Mouse (Mus musculus) left cerebral cortex, postnatal 36 days (tissue): ENCODE measurements around the gene Ttc32. TPM values are rescaled to one million over a fixed set of nuclear protein-coding genes. Genes with fewer than 3 reads are reported as not detected.

Experiments used
- DNase-seq, 2 experiments: peaks; one replicate each; pipeline ENCODE4 v3.0.0; 2021 to 2022; ENCODE audit warnings: low spot score in 2 of 2, mixed read lengths in 1 of 2
- intact Hi-C: fragments of 180-260 bp; cut with DNase I; formaldehyde crosslinking; loops from one replicate; pipeline ENCODE4 v1.15.1; 2025
- total RNA-seq, 2 experiments: library from RNA; stranded (reverse); gene quantifications; 2 replicates each; pipeline ENCODE4 v1.2.3; 2021

Gene Ttc32
- total RNA-seq, 2 experiments from 2014 or later, result 4.7 to 5.0 TPM

- intact Hi-C loops, result no loop called here
- no peak for DNase-seq
Measured at GRCm38 (mm10) chr12:9042316-9042715, 12.5 kb downstream of the Ttc32 start.

GRCm38 (mm10) chr12:9042759-9043158 is 13.0 kb downstream of the Ttc32 start:
- intact Hi-C loops, result no loop called here
- no peak for DNase-seq

GRCm38 (mm10) chr12:9044666-9045065 is 14.9 kb downstream of the Ttc32 start:
- intact Hi-C loops, result no loop called here
- DNase-seq, result no peak

- intact Hi-C loops, result no loop called here
- DNase-seq, result no peak
Measured at GRCm38 (mm10) chr12:9046674-9047073, 16.9 kb downstream of the Ttc32 start.

GRCm38 (mm10) chr12:9048090-9048489 is 18.3 kb downstream of the Ttc32 start:
- intact Hi-C loops, result no loop called here
- no peak for DNase-seq

- no peak for DNase-seq
- intact Hi-C loops, result loop anchor here (5.0 to 10.0 kb wide), 3 partner anchors 521 to 1486 kb away; partner anchors contain the start of gene Osr1
Measured at GRCm38 (mm10) chr12:9050824-9051223, 21.0 kb downstream of the Ttc32 start.

- peak; percentile 63 to 80 for DNase-seq
- intact Hi-C loops, result loop anchor here (1.0 to 10.0 kb wide), 5 partner anchors 520 to 1537 kb away; partner anchors contain the start of gene Osr1
Measured at GRCm38 (mm10) chr12:9052075-9052829, 22.5 kb downstream of the Ttc32 start.

GRCm38 (mm10) chr12:9053345-9053744 is 23.5 kb downstream of the Ttc32 start:
- intact Hi-C loops, result loop anchor here (2.0 to 10.0 kb wide), 4 partner anchors 519 to 1484 kb away; partner anchors contain the start of gene Osr1

GRCm38 (mm10) chr12:9054012-9054411 is 24.2 kb downstream of the Ttc32 start:
- intact Hi-C loops, result loop anchor here (5.0 to 10.0 kb wide), 3 partner anchors 518 to 1483 kb away; partner anchors contain the start of gene Osr1
- DNase-seq, result no peak

More at GRCm38 (mm10) chr12:9053345-9053744, 23.5 kb downstream of the Ttc32 start:
- DNase-seq, result no peak

GRCm38 (mm10) chr12:9055269-9055668 is 25.5 kb downstream of the Ttc32 start:
- intact Hi-C loops, result loop anchor here (10.0 kb wide), 1 partner anchor 1170 kb away; no protein-coding TSS in a partner anchor
- no peak for DNase-seq

- intact Hi-C loops, result loop anchor here (10.0 kb wide), 1 partner anchor 1165 kb away; no protein-coding TSS in a partner anchor
- no peak for DNase-seq
Measured at GRCm38 (mm10) chr12:9059502-9059901, 29.7 kb downstream of the Ttc32 start.

- DNase-seq, result no peak
- intact Hi-C loops, result loop anchor here (10.0 kb wide), 1 partner anchor 1165 kb away; no protein-coding TSS in a partner anchor
Measured at GRCm38 (mm10) chr12:9059965-9060364, 30.2 kb downstream of the Ttc32 start.

- no peak for DNase-seq
- intact Hi-C loops, result no loop called here
Measured at GRCm38 (mm10) chr12:9063611-9064010, 33.8 kb downstream of the Ttc32 start.

- DNase-seq, result no peak
- intact Hi-C loops, result no loop called here
Measured at GRCm38 (mm10) chr12:9071058-9071457, 41.3 kb downstream of the Ttc32 start.

GRCm38 (mm10) chr12:9071493-9071892 is 41.7 kb downstream of the Ttc32 start:
- DNase-seq, result no peak
- intact Hi-C loops, result no loop called here

- intact Hi-C loops, result no loop called here
Measured at GRCm38 (mm10) chr12:9077554-9078125, 47.8 kb downstream of the Ttc32 start.

GRCm38 (mm10) chr12:9090226-9090625 is 60.4 kb downstream of the Ttc32 start:
- DNase-seq, result no peak
- intact Hi-C loops, result no loop called here

More at GRCm38 (mm10) chr12:9077554-9078125, 47.8 kb downstream of the Ttc32 start:
- DNase-seq, result no peak
